Mouse (Mus musculus): ENCODE measurements around the gene Ptgdr2. TPM values are rescaled to one million over a fixed set of nuclear protein-coding genes. Genes with fewer than 3 reads are reported as not detected.

The Ptgdr2 gene
- not detected in 2 replicates for polyA plus RNA-seq (2012; ENCODE audit: insufficient read depth, insufficient read length, low replicate concordance, missing spikeins)

DNA sequence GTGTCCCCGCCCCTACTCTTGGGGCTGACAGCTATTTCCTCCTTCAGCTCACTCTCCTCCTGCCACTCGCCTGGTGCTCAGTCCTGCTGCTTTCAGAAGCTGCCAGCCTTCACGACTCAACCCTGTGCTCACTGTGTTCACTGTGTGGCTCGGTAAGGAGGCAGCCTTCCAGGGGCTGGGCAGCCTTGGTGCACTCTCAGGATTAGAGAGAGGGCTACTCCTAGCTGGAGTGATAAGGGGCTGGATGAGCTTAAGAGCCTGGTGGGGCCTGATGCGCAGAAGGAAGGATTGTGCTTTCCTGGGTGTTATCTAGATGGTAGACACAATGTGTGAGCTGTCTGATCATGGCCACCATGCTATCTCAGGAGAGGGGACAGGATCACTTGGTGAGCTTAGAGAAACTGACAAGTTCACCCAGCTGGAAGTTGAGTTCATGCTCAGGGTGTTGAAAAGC lies at the start of gene Ptgdr2:
Gene Ptgdr2, plus strand, starts transcription at position 51 of the 454 bp plus-strand sequence.
- no peak within 1 kb of the TSS for H3K4me3 ChIP-seq (ENCODE audit: insufficient read depth, low read depth, low read length)
- H3K27ac ChIP-seq (ENCODE audit: insufficient read depth, low read depth, low read length), result no peak within 1 kb of the TSS
- TF ChIP-seq CTCF (IDR thresholded peaks at IDR 0.05; ENCODE audit: insufficient read depth, low read depth, low read length) (no peak), POLR2A (IDR thresholded peaks at IDR 0.05; ENCODE audit: insufficient read depth, low read depth, low read length) (no peak)
- 53% methylated on average over 5 of the region's 5 CpGs for WGBS
- H3K4me1 ChIP-seq (ENCODE audit: control insufficient read depth, insufficient read depth, low read length), result peaks cover 12% of the 10 kb centered on the region

DNA sequence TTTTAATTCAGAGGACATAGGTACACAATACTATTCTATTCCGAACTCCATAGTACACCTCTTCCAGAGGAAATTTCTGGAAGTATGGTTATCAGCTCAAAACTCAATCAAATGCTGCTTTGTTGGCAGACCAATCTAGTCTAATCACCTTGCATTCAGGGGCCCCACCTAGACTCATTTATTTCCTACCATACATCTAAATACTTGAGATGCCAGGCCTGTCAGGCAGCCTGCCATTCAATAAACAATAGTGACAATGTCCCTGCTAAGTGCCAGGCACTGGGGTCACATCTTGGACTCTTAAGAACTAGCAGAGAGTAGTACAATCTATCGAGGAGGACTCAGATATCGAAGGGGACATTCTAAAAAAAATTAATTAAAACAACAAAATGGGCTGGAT lies 44.8 kb upstream of the Ptgdr2 start:
- H3K27ac ChIP-seq (ENCODE audit: insufficient read depth, low read depth, low read length), result no peak overlapping the region
- no peak overlapping the region for H3K4me3 ChIP-seq (ENCODE audit: insufficient read depth, low read depth, low read length)
- TF ChIP-seq POLR2A (IDR thresholded peaks at IDR 0.05; ENCODE audit: insufficient read depth, low read depth, low read length) (no peak), CTCF (IDR thresholded peaks at IDR 0.05; ENCODE audit: insufficient read depth, low read depth, low read length) (no peak)
- WGBS, result 89% methylated on average over 3 of the region's 3 CpGs
- 0 out of 2 replicates have a peak, but pooled peaks cover under 1% of the 10 kb centered on the region for H3K4me1 ChIP-seq (ENCODE audit: control insufficient read depth, insufficient read depth, low read length)

DNA sequence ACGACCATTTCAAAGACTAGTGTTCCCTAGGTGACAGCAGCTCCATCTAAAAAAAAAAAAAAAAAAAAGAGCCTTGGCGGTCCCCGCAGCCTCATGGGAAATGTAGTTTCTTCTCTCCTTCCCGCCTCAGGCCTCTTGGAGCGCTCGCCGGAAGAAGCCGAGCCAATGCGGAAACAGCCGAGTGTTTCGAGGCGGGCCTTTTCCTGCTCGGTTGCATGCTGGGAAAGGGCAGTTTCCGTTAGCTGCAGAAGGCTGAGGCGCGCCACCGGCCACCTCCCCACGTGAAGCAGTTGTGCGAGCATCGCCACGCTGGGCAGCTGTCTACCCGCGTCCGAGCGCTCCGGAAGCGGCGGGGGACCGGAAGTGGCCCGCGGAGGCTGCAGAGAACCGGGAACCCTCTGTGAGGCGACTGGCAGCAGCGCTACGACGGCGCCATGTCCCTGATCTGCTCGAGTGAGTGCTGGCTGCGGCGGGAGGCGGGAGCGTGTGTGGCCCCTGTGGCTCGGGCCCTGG lies 41.9 kb upstream of the Ptgdr2 start, which contains the start of gene Prpf19:
Gene Prpf19, plus strand, starts transcription at position 216 of the 513 bp plus-strand sequence.
- Histone ChIP-seq H3K4me3 (ENCODE audit: insufficient read depth, low read depth, low read length) (peak within 1 kb of the TSS; percentile 92), H3K4me1 (ENCODE audit: control insufficient read depth, insufficient read depth, low read length) (0 out of 2 replicates have a peak, but pooled peaks cover 4% of the 10 kb centered on the region), H3K27ac (ENCODE audit: insufficient read depth, low read depth, low read length) (peak within 1 kb of the TSS; percentile 56; the same call in 1 of the 2 replicates)
- TF ChIP-seq CTCF (IDR thresholded peaks at IDR 0.05; ENCODE audit: insufficient read depth, low read depth, low read length), result no peak
- peak; percentile 66; the same call in 1 of the 2 replicates for TF ChIP-seq POLR2A (IDR thresholded peaks at IDR 0.05; ENCODE audit: insufficient read depth, low read depth, low read length)
- under 1% methylated on average over 43 of the region's 43 CpGs for WGBS

DNA sequence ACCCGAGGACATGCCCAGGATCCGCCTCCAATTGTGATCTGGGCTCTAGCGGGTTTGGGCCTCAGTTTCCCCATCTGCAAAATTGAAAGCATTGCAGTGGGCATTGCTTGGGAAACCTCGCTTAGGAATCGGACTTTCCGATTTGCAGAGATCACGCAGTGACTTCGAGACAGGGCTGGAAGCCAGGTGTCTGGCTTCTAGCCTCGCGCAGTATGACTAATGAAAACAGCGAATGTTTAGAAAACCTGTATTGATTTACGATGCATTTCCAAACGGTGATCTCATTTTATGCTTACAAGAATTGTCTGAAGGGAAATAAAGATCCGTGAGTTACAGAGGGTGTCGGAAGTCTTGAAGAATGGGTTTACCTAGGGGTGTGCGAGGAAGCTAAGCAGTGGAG lies 41.3 kb upstream of the Ptgdr2 start:
- WGBS, result under 1% methylated on average over 16 of the region's 16 CpGs
- 0 out of 2 replicates have a peak, but pooled peaks cover 4% of the 10 kb centered on the region for H3K4me1 ChIP-seq (ENCODE audit: control insufficient read depth, insufficient read depth, low read length)
- TF ChIP-seq POLR2A (IDR thresholded peaks at IDR 0.05; ENCODE audit: insufficient read depth, low read depth, low read length), result no peak
- TF ChIP-seq CTCF (IDR thresholded peaks at IDR 0.05; ENCODE audit: insufficient read depth, low read depth, low read length), result no peak
- no peak overlapping the region for H3K27ac ChIP-seq (ENCODE audit: insufficient read depth, low read depth, low read length)
- peak overlapping the region; percentile 92 for H3K4me3 ChIP-seq (ENCODE audit: insufficient read depth, low read depth, low read length)

GRCm38 (mm10) chr19:10896849-10897248 lies 40.1 kb upstream of the Ptgdr2 start:
- TF ChIP-seq POLR2A (IDR thresholded peaks at IDR 0.05; ENCODE audit: insufficient read depth, low read depth, low read length) (no peak), CTCF (IDR thresholded peaks at IDR 0.05; ENCODE audit: insufficient read depth, low read depth, low read length) (no peak)
- 66% methylated on average over 7 of the region's 7 CpGs for WGBS
- Histone ChIP-seq H3K27ac (ENCODE audit: insufficient read depth, low read depth, low read length) (no peak overlapping the region), H3K4me1 (ENCODE audit: control insufficient read depth, insufficient read depth, low read length) (0 out of 2 replicates have a peak, but pooled peaks cover 4% of the 10 kb centered on the region), H3K4me3 (ENCODE audit: insufficient read depth, low read depth, low read length) (no peak overlapping the region)

GRCm38 (mm10) chr19:10897491-10897890 lies 39.5 kb upstream of the Ptgdr2 start:
- no peak for TF ChIP-seq POLR2A (IDR thresholded peaks at IDR 0.05; ENCODE audit: insufficient read depth, low read depth, low read length)
- TF ChIP-seq CTCF (IDR thresholded peaks at IDR 0.05; ENCODE audit: insufficient read depth, low read depth, low read length), result no peak
- Histone ChIP-seq H3K4me3 (ENCODE audit: insufficient read depth, low read depth, low read length) (no peak overlapping the region), H3K4me1 (ENCODE audit: control insufficient read depth, insufficient read depth, low read length) (0 out of 2 replicates have a peak, but pooled peaks cover 4% of the 10 kb centered on the region), H3K27ac (ENCODE audit: insufficient read depth, low read depth, low read length) (no peak overlapping the region)
- WGBS, result 80% methylated on average over 8 of the region's 8 CpGs

DNA sequence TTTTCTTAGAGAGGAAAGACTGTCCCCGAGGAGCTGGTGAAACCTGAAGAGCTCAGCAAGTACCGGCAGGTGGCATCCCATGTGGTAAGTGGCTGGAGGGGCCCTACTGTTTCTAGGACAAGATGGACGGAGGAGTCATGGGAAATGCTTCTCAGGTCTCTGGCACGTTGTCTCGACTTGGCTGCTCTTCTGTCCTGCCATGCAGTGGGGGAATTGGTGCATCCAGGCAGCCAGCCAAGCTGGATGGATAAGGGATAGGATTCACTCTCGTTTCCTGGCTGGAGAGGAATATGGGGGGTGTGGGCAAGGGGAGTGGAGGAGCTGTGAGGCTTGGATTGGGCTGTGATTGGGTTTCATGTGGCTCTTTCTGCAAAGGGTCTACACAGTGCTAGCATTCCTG lies 36.6 kb upstream of the Ptgdr2 start:
- no peak overlapping the region for H3K4me3 ChIP-seq (ENCODE audit: insufficient read depth, low read depth, low read length)
- H3K27ac ChIP-seq (ENCODE audit: insufficient read depth, low read depth, low read length), result no peak overlapping the region
- H3K4me1 ChIP-seq (ENCODE audit: control insufficient read depth, insufficient read depth, low read length), result 0 out of 2 replicates have a peak, but pooled peaks cover 4% of the 10 kb centered on the region
- no peak for TF ChIP-seq CTCF (IDR thresholded peaks at IDR 0.05; ENCODE audit: insufficient read depth, low read depth, low read length)
- no peak for TF ChIP-seq POLR2A (IDR thresholded peaks at IDR 0.05; ENCODE audit: insufficient read depth, low read depth, low read length)
- WGBS, result 62% methylated on average over 6 of the region's 6 CpGs

GRCm38 (mm10) chr19:10901046-10901445 lies 35.9 kb upstream of the Ptgdr2 start:
- TF ChIP-seq CTCF (IDR thresholded peaks at IDR 0.05; ENCODE audit: insufficient read depth, low read depth, low read length), result no peak
- no peak for TF ChIP-seq POLR2A (IDR thresholded peaks at IDR 0.05; ENCODE audit: insufficient read depth, low read depth, low read length)
- 0 out of 2 replicates have a peak, but pooled peaks cover 4% of the 10 kb centered on the region for H3K4me1 ChIP-seq (ENCODE audit: control insufficient read depth, insufficient read depth, low read length)
- no peak overlapping the region for H3K4me3 ChIP-seq (ENCODE audit: insufficient read depth, low read depth, low read length)
- 92% methylated on average over 5 of the region's 5 CpGs for WGBS
- no peak overlapping the region for H3K27ac ChIP-seq (ENCODE audit: insufficient read depth, low read depth, low read length)

DNA sequence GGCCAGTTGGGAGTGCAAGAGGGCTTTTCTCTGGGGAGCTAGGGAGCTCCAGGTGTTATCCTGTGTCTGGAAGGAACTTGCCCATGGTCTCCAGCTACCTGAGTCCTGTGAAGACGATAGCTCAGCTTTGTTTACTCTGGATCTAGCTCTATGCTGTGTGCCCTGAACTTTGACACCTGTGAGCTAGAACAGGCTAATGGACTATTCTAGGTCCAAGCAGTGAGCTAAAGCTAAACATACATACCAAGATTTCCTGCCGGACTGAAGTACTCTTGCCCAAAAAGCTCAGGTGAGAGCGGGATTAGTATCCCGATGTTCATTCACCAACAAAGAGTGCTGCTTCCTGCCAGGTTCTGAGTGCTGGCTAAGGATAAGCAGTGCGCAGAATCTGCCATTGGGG lies 32.4 kb upstream of the Ptgdr2 start:
- H3K27ac ChIP-seq (ENCODE audit: insufficient read depth, low read depth, low read length), result peak overlapping the region; percentile 34; the same call in 1 of the 2 replicates

More for the DNA sequence above, 32.4 kb upstream of the Ptgdr2 start:
- WGBS, result 85% methylated on average over 5 of the region's 5 CpGs
- TF ChIP-seq CTCF (IDR thresholded peaks at IDR 0.05; ENCODE audit: insufficient read depth, low read depth, low read length) (no peak), POLR2A (IDR thresholded peaks at IDR 0.05; ENCODE audit: insufficient read depth, low read depth, low read length) (no peak)
- Histone ChIP-seq H3K4me3 (ENCODE audit: insufficient read depth, low read depth, low read length) (no peak overlapping the region), H3K4me1 (ENCODE audit: control insufficient read depth, insufficient read depth, low read length) (0 out of 2 replicates have a peak, but pooled peaks cover 4% of the 10 kb centered on the region)
